In the genomic region with DNA sequence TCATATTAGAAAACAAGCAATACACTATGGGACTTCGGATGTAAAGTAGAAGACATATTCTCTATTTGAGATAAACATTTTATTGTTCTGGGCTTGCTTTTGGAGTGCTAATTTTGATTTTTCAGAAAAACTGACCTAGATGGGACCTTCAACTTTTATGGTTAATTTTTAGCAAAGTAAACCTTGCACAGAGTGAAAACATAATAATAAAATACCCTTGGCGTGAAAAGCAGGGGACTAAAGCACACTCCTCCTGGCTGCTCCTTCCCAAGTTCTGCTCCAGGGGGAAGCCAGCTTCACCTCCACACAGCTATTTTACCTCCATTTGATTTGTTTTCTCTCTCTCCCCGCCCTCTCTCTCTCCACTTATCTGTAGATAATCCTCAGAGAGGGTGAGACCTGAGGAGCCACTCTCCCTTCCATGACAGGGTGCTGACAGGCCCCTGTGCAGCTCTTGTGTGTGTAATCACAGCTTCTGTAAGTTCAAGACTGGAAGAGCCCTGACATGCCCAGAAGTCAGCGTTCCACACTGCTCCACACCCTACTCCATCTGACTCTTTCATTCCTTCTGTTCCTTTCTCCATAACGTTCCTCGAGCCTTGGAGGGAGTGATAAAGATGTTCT, we compare ENCODE assay signal across 23 mouse cellular contexts. TPM values are rescaled to one million over a fixed set of nuclear protein-coding genes. Genes with fewer than 3 reads are reported as not detected.
"Had no signal": no experiment of that assay in that cellular context is flagged by ENCODE, and none has a peak within 500 bp of the region (broad histone marks: within the 10 kb centered on the region; RNA-seq: fewer than 3 reads in every experiment).

No protein-coding gene starts in this region.

- ATAC-seq: liver, postnatal 0 days; lung, postnatal 0 days; midbrain, embryonic 15.5 days had no signal

- H3K4me3 ChIP-seq: limb, embryonic 12.5 days; limb, embryonic 15.5 days; midbrain, embryonic 12.5 days; midbrain, embryonic 15.5 days; neural tube, embryonic 12.5 days; neural tube, embryonic 15.5 days had no signal

- H3K4me1 ChIP-seq: limb, embryonic 12.5 days; limb, embryonic 15.5 days; midbrain, embryonic 12.5 days; midbrain, embryonic 15.5 days had no signal

- H3K4me2 ChIP-seq: limb, embryonic 12.5 days; limb, embryonic 15.5 days; liver, embryonic 11.5 days; lung, embryonic 14.5 days; midbrain, embryonic 12.5 days; midbrain, embryonic 15.5 days; neural tube, embryonic 12.5 days; neural tube, embryonic 15.5 days had no signal

- H3K36me3 ChIP-seq: limb, embryonic 12.5 days; limb, embryonic 15.5 days; midbrain, embryonic 12.5 days; midbrain, embryonic 15.5 days; neural tube, embryonic 12.5 days; neural tube, embryonic 15.5 days had no signal

- DNase-seq: kidney, postnatal 10 days; kidney, postnatal 36 days; left cerebral cortex, postnatal 4 days; liver, postnatal 0 days; right cerebral cortex, adult 18-20 months; right cerebral cortex, postnatal 14 days; right cerebral cortex, postnatal 4 days; thymus, adult 2 months; thymus, postnatal 14 days; thymus, postnatal 4 days had no signal

- H3K27me3 ChIP-seq: limb, embryonic 12.5 days; limb, embryonic 15.5 days; midbrain, embryonic 12.5 days; midbrain, embryonic 15.5 days; neural tube, embryonic 12.5 days; neural tube, embryonic 15.5 days had no signal

- H3K9ac ChIP-seq: limb, embryonic 12.5 days; limb, embryonic 15.5 days; liver, embryonic 14.5 days; liver, postnatal 0 days; lung, embryonic 14.5 days; midbrain, embryonic 12.5 days; midbrain, embryonic 15.5 days; neural tube, embryonic 12.5 days; neural tube, embryonic 15.5 days had no signal

- H3K9me3 ChIP-seq: limb, embryonic 12.5 days; limb, embryonic 15.5 days; midbrain, embryonic 12.5 days; midbrain, embryonic 15.5 days; neural tube, embryonic 12.5 days; neural tube, embryonic 15.5 days had no signal

- H3K27ac ChIP-seq: limb, embryonic 12.5 days; limb, embryonic 15.5 days; liver, embryonic 14.5 days; macrophage; midbrain, embryonic 12.5 days; midbrain, embryonic 15.5 days; neural tube, embryonic 12.5 days; neural tube, embryonic 15.5 days; stomach, postnatal 0 days had no signal

RNA-seq across cellular contexts. Expression of gene Col4a3, which starts 44.6 kb away (rescaled TPM):
- total RNA-seq: megakaryocyte, adult 5-6 weeks had no signal
- polyA plus RNA-seq: macrophage had no signal

RNA-seq across cellular contexts. Expression of gene Col4a4, which starts 44.6 kb away (rescaled TPM):
- total RNA-seq: megakaryocyte, adult 5-6 weeks had no signal
- polyA plus RNA-seq: macrophage had no signal
